Mouse (Mus musculus): ENCODE results near the gene Vpreb3. TPM values are rescaled to one million over a fixed set of nuclear protein-coding genes. Genes with fewer than 3 reads are reported as not detected.

Vpreb3 gene
- total RNA-seq (2021) = not detected
- long read RNA-seq, experiment 1 = 0 reads
- long read RNA-seq, experiment 2 = 0 reads

DNA sequence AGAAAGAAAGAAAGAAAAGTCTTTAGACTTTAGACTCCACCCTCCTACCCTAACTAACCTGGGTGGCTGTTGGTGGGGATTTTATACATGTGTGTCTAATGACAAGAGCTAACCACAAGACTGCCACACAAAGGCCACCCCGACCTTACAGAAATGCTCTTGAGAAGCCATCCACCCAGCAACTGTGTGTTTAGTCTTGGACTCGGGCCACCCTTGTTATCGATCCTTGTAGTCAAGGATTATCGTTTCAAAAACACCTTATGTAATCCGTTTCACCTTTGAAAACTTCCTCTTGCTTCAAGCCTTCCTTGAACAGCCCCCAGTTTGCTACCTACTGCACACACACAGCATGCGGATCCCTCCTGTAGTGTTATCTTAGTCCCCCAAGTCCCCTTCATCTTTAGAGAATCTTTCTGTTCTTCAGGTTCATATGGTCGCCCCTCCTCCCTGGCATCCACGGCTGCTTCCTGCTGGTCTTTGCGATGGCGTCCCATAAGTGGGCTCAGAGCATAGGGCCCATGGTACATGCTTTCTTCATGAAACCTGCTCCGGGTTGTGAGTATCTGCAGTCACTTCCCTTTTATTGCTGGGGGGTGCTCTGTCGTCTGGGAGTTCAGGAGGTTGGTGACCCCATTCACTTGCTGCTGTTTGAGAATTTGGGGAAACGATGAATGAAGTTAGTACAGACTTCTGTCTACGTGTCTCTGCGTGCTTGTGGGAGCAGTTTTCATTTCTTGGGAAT lies at the start of gene Vpreb3:
TSS of gene Vpreb3 (plus strand) at position 322 of the 742 bp plus-strand sequence.
- no peak for DNase-seq (ENCODE audit: low spot score)

DNA sequence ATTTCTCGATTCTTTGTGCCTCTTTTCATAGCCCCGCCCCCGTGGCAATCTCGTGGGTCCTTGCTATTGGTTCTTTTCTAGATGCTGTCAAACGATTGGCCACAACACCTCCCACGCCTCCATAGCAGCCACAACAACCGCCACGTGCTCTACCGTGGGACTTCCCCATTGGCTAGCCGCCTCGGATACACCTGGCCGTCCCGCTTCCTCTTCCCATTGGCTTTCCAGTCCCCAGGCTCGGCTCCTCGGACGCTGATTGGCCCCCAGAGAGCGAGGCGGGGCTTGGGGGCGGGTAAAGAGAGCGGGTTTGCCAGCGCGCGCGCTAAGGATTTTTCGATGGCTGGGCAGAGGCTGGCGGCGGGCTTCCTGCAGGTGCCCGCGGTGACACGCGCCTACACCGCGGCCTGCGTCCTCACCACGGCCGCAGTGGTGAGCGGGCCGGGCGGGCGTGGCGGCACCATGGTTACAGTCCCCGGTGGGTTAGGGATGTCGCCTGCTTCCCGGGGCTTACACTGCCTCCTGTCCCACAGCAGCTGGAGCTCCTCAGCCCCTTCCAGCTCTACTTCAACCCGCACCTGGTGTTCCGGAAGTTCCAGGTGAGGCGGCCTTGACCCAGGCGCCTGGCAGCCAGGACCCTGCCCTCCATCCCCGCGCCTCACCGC lies 49.6 kb upstream of the Vpreb3 start, which contains the start of gene Derl3:
TSS of gene Derl3 (plus strand) at position 325 of the 662 bp plus-strand sequence.
- DNase-seq (ENCODE audit: low spot score) = peak; percentile 86

DNA sequence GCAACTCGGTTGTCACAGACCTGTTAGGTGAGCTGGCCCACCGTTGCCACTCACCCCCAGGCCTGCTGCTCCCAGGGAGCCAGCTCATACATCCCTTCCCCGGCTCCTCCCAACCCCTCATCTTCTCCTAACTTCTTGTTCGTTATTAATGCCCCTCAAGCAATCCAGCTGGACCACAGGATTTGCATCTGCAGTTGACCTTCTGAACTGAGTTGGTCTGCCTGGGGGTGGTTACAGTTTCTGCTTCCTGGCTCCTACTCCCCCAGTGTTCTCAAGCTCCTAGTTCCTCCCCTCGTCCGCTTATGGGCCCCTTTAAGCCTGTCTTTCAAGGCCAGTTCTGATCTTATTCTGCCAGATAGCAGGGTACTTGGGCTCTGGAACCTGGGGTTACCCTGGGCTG lies 48.3 kb upstream of the Vpreb3 start:
- DNase-seq (ENCODE audit: low spot score) = no peak

DNA sequence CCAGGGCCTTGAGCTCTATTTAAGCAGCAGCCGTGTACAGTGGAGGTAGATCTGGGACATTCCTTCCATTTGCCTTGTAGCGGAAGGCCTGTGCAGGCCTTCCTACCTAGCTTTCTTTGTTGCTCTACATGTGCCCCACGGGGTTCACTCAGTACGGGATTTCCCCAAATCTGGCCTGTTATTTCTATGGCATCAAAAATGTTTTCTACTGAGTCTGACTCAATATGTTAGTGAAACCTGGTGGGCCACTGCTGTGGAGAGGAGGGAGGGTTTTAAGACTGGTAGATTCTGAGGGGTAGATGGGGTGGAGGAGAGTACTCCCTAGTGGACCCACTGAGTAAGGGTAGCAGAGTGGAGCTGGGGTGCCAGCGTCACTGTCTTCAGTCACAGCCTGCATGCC lies 47.1 kb upstream of the Vpreb3 start:
- no peak for DNase-seq (ENCODE audit: low spot score)

DNA sequence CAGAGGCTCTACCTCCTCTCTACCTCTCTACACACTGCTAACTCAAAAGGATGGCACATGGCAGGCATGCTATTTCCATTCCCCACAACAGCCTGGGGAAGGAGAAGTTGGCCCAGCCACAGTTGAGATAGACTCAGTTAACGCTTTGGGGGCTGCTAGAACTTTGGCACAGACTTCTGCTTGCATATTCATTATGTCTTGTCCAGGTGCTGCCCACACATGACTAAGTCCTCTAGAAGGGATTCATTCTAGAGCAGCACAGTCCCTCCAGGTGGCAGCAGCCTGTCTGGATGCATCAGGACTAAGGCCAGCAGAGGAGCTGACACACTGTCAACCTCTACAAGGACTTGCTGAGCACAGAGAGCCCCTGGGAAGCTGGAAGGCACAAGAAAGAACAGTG lies 46.6 kb upstream of the Vpreb3 start:
- no peak for DNase-seq (ENCODE audit: low spot score)

DNA sequence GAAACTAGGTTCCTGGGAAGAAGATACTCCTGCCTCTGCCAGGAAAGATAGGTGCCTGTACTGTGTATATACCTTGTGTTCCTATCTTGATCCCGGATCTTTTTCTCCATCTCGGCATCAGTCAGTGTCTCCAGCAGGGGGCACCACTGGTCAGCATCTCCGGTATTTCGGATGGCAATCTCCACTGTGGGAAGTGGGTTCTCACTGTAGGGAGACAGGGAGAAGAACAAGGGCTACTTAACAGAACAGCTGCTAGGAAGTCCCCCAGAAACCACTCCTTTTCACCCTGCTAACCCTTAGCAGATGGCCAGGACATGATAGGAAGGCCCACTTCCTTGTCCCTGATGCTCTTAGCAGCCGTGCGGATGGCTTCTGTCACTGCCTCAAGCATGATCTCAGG lies 45.5 kb upstream of the Vpreb3 start:
- DNase-seq (ENCODE audit: low spot score) = peak; percentile 85

DNA sequence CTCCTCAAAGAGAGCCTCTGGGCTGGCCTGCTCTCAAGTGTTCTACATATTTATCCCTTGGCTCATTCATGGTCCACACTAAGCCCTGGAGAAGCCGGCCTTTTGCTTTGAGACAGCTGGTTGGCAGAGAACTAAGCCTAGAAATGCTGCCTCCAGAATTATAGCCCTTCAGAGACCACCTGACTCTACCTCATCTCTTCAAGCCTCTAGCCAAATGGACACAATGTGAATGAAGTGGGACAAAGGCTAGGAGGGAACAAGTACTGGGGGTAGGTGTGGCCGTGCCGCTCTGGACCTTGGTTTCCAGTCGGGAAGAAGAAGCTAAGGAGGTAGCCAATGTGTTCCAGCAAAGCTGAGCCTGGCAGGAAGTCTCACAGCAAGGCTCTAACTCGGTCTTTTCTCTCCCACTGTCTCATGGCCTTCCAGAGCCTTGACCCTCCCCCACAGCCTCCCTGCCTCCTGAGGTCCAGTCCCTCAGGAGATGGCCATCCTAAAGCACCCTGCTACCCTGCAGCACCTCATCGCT lies 44.8 kb upstream of the Vpreb3 start:
- no peak for DNase-seq (ENCODE audit: low spot score)

DNA sequence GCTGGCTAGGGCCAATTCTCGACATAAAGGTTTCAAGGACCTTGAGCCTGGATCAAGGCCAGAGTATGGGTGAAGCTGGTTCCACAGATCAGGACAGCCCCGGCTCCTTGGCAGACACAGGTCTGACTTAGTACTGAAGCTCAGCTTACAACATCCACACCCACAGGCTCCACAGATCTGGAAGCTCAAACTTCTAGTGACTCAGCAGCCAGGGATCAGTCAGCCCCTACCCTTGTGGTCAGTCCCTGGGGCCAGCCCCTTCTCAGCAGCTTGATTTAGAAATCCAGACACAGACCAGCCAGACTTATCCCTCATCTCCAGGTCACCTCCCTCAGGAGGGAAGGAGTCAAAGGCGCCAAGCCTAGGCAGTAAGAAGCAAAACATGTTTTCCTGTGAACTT lies 44.0 kb upstream of the Vpreb3 start:
- DNase-seq (ENCODE audit: low spot score) = peak; percentile 85

DNA sequence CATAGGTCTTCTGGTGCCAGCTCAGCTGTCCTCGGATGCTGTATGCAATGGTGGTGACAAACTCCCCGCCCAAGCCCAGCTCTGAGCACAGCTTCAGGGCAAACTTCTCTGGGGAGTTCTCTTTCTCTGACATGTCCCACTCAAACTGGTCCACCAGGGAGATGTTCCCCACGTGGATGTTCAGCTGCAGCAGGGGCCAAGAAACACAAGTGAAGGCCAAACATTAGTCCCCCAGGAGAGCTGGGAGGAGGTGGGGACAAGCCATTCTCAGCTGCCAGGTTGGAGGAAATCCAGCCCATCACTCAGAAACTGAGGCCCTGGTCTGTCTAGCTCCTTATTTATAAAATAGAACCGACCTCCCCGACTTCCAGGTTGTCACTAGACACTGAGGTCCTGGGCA lies 38.5 kb upstream of the Vpreb3 start:
- DNase-seq (ENCODE audit: low spot score) = no peak

DNA sequence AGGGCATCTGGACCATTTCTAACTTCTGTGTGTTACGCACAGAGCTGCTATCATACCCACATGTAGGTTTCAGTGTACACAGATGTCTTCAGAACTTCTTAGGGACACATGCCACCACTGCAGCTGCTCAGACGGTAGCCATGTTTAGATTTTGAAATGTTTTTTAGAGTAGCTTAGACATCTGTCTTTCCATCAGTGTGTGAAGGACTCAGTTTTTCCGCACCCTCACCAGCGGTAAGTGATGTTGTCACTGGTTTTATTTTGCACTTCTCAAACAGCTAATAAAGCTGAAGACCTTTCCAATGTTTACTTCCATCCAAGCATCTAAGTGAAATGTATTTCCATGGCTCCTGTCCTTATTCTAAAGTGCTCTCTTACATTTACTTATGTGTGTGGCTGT lies 36.0 kb upstream of the Vpreb3 start:
- no peak for DNase-seq (ENCODE audit: low spot score)

DNA sequence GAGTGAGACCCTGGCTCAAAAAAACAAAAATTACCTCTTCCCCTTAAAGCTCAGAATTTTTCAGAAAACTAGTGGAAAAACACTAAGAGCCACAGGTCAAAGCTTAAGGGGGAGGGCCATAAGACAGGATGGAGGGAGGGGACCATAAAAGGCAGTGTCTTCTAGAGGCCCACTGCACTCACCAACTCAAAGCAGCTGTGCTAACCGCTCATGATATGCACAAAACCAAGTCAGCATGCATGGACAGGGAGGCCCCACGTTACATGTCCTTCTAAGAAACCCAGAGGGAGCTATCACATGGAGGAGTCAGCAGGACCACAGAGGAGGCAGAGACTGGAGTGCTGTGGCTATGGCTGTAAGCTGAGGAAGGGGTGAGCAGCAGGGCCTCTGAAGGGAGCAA lies 32.2 kb upstream of the Vpreb3 start:
- no peak for DNase-seq (ENCODE audit: low spot score)

DNA sequence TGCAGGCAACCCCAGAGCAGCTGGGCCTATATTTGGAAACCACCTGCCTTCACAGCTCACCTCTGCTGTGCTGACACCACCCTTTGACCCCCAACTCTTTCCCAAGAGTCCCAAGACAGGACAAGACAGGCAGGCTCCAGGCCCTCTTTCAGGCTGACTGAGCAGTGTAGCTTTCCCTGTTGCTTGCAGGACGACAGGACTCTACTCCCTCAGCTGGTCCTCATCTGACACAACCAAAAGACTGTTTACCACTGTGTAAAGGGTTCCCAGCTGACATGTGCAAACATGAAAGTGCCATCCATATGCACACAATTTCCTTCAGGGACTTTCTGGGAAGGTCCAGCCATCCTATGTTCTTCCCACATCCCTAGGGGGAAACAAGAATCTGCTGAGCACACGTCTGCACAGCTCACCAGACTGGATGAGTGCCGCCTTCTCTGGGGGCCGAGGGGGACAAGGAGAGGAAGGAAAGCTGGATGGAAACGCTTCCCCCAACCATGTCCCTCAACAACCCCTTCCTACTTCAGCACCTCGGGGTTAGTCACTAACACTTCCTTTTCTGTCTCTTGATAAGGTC lies 29.8 kb upstream of the Vpreb3 start:
- DNase-seq (ENCODE audit: low spot score) = no peak

DNA sequence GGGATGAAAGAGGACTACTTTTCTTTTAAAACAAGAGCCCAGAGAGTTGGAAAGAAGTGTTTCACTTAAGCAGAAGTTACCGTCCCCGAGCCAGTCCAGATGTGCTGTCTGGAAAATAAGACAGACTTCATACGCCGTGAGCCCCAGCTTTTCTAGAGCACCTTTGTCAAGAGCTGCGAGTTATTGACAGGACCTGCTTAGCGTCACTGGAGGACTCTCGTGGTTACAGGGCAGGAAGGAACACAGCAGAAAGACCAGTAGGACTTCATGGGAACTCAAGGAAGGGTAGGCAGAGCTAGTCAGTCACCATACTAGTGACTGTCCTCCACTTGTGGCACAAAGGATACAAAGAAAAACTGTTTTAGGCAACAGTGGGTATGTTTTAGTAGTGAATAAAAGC lies 27.3 kb upstream of the Vpreb3 start:
- no peak for DNase-seq (ENCODE audit: low spot score)

DNA sequence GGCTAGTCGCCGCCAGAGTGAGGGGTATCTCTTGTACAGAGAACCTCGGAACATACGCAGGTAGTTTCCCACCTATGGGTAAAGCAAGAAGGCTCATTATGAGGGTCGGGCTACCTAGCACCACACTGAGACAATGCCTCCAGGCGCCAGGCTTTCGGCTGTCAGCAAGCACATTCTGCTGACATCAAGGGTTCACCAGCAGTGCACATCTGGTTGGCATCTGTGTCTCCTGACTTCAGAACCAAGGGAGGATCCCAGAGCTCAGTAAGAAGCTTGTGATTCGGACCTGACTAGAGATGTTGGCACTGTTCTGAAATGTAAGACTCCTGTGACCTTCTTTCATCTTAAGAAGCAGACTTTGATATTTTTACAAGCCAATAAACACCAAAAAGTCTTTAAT lies 26.0 kb upstream of the Vpreb3 start:
- DNase-seq (ENCODE audit: low spot score) = no peak

DNA sequence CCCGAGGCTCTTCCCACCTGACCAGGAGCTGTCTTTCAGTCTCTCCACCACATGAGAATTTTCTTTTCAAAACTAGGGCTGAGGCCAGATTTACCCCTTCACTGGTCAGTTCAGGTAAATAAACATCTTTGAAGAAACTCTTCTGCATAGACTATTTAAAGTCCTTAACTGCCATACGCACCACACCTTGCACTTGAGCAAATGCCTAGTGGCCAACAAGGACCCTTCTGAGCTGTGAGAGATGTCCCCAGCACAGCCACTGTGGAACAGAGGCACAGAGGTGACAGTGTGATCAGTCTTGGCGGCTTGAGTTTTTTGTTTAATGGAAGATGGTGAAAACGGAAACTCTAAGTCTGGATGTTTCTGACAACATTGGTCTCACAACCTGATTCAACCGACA lies 23.8 kb upstream of the Vpreb3 start:
- DNase-seq (ENCODE audit: low spot score) = no peak

DNA sequence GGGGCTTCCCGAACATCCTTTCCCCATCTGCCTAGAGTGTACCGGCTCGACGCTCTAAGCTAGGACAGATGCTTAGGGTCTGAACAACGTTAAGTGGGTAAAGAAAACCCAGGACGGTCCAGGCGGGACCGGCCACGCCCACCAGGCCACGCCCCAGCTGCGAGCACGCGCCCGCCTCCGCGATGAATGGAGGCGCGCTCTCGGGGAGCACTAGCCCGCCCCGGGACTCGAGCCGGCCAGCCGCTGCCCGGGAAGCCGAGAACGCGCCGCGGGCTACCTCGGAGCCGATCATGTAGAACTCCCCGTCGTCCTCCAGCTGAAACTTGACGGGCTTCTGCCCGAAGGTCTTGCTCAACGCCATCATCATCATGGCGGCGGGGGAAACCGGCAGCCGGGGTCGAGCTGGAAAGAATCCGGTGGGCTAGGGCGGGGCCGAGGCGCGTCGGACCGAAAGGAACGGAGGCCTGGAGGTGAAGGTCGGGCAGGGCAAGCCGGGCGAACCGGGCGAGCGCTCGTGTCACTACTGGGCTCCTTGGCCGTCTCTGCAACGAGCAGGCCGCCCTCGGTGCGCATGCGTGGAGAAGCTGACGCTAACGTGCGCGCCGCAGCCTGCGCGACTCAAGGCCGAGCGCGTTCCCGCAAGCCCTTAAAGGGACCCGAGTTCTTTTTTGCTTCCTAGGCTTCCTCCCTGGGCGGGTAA lies 21.7 kb upstream of the Vpreb3 start, which contains the start of gene Smarcb1:
TSS of gene Smarcb1 (minus strand) at position 592 of the 700 bp plus-strand sequence.
- DNase-seq (ENCODE audit: low spot score) = peak; percentile 94

DNA sequence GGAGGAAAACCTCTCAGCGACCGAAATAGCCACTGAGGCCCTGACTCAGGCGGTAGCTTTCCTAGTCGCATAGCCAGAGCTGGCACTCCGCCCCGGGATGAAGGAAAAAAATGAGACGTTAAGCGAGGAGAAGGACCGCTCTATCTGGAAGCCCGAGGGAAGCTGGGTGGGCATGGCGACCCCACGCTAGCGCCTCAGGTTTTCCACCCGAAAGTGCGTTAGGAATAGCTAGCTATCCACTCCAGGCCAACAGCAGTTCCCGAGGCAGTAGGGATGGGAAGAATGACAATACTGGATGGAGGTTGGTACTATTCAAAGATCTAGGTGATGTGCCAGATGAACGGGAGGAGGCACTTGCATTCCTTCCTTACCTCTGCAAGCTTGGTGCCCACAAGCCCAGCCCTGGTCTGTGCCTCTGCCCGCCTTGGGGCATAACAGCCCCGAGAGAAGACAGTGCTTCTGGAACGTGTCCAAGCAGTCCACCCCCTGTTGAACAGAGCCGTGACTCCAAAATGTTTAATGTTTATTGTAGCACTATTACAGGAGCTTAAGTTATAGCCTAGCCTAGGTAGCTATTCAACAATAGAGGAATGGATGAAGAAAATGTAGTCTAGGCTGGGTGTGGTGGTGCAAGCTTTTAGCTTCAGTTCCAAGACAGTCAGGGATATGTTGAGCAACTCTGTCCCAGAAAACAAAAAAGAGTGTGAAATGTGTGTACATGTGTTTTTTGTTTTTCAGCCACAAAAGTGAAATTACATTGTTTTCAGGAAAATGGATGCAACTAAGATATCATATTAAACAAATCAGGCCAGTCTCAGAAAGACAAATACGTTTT lies 20.9 kb upstream of the Vpreb3 start:
- no peak for DNase-seq (ENCODE audit: low spot score)

DNA sequence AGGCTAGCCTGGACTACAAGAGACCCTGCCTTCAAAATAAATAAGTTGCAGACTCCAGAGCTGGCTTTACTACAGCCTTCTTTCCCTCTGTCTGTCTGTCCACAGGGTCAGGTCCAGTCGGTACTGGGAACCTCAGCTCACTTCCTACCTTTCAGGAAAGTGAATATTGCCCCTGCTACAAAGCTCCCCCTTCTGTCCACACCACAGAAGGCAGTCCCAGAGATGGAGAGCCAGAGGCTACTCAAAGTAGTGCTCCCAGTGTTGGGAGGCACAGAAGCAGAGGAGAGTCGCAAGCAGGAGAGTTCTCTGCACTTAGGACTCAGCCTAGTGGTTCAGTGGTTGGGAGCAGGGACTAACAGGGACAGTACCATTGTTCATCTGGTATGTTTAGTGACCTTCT lies 18.5 kb upstream of the Vpreb3 start:
- DNase-seq (ENCODE audit: low spot score) = no peak

DNA sequence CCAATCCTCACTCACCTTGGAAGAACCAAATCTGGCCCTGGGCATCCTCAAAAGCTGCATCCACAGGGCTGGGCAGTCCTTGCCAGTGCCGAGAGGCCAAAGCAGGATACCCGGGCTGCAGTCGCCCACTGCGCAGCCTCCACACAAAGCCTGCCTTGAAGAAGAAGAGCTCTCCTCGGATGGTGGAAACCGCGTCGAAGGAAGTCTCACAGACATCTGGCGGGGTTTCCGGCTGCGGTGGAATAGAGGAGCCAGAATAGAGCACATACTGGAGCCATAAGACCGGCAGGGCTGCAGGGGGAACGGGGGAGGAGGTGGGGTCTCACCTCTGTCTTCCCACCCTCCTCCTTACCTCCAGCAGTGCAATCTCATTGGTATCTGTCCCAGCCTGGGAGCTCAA lies 16.5 kb upstream of the Vpreb3 start:
- DNase-seq (ENCODE audit: low spot score) = no peak

DNA sequence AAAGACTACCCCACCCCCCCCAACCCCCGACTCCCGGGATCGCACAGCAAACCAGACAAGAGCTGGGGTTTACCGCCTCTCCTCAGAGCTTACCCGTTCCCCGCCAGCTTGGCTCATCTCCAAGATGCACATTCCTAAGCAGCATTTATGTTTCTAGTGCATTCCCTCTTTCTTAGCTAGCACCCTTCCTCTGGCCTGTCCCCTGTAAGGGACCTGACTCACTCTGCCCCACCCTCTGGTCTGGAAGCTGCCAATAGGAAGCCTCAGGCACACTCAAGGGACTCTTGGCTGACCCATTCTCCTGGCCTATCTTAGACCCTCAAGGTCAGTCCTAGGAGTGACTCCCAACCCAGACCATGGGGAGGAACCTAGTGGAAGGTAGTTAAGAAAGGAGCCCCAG lies 12.6 kb upstream of the Vpreb3 start:
- DNase-seq (ENCODE audit: low spot score) = no peak

DNA sequence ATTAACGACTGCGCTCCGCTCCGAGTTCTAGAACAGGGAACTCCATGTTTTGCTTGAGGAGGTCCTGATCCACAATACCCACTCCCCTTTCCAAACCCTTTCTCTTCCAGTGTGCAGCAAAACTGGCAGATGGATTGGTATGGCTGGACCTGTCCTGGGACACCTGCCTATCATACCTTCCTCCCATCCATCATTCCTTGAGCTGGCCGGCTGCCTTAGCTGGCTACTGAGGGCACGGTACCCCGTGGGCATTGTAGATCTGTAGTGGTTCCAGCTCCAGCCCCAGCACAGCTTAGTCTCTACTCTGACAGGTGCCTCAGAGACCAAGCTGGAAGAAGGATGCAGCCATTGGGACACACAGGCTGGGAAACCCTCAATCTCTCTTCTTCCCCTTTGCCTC lies 11.5 kb upstream of the Vpreb3 start:
- DNase-seq (ENCODE audit: low spot score) = no peak

All from gastrocnemius, adult 18-20 months (tissue).